Mouse (Mus musculus): ENCODE results near the gene Nr2f2. TPM values are rescaled to one million over a fixed set of nuclear protein-coding genes. Genes with fewer than 3 reads are reported as not detected.

Nr2f2 gene
- polyA plus RNA-seq, 1 experiment, result not detected

DNA sequence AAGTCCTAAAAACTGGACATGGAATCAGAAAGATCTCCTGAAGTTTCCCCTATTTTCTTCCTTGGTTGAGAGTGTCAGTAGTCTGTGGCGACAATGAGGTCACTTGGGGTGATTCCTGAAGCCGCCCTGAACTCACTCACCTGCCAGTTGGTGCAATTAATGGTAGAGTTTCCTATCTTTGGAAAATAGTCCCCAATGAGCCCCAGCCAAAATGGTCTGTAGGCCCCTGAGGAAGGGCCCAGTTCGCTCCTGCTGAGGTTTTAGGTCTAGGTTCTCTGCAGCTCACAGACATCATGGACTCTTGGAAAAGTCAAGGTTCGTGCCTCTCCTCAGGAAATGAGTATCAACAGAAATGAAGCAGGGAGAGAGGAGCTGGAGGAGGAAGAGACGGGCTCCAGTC lies 42.0 kb downstream of the Nr2f2 start:
- no peak for TF ChIP-seq GATA1 (IDR thresholded peaks at IDR 0.05; ENCODE audit: low read length)

DNA sequence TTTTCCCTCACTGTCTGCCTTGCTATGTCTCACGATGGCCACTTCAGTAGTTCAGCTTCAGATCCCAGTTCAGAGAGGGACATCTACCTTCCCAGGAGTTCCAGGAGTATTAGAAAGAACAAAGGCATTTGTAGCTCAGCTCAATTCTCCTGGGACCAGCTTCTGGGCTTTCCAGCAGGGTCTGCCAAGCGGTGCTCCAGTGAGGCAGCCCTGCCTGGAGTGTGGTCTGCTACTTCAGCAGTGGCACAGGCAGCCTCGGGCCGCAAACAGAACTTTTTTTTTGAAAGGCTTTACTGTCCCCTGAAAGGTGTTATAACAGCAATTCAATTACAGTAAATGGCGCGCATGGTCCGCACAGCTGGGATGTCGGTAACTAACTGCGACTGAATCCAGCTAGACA lies 42.5 kb downstream of the Nr2f2 start:
- no peak for TF ChIP-seq GATA1 (IDR thresholded peaks at IDR 0.05; ENCODE audit: low read length)

DNA sequence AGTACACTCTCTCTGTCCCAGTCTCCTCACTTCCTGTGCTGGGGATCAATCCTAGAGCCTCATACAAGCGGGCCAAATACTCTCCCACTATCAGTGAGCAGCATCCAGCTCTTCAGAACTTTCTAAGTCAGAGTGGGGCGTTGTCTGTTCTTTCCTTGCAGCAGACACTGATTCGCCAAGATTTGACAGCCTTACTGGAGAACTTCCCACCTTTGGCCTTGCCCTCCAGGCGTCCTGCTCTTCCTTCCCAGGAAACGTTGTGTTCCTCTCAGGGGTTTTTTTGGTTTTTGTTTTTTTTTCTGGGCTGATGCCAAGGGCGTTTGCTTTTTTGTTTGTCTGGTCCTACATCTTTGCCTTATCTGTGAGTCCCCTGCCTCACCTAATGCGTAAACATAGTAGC lies 60.8 kb downstream of the Nr2f2 start:
- TF ChIP-seq GATA1 (IDR thresholded peaks at IDR 0.05; ENCODE audit: low read length), result no peak

DNA sequence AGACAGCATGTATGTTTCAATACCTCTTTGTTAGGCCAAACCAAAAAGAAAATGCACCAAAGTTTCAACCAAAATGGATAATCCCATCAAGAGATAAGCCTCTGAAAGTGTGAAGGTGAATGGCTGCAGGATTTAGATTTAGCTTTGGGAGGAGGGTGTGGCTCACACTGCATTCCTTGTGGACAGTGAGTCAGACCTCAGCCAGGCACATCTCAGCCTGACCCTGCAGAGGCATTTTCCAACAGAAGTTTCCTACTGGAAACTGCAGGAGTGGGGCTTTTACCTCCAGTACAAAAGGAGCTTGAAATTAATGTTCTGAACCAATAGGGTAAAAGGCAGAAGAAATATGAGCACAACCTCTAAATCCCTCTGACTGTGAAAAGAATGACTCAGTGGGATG lies 62.1 kb downstream of the Nr2f2 start:
- no peak for TF ChIP-seq GATA1 (IDR thresholded peaks at IDR 0.05; ENCODE audit: low read length)

Data from G1E-ER4 (cell line).